Mouse (Mus musculus): Measurements from ENCODE around the gene Sept7.
"Not testable (repeated sequence)": the region's sequence is repeated elsewhere in the genome, so short reads cannot be mapped to it uniquely, and the experiment has no call there.

Gene Sept7

GRCm38 (mm10) chr9:25251611-25252282 is 492 bp upstream of the Sept7 start:
- in situ Hi-C loops (cut with MboI; ENCODE audit: low pct_unique_long_range_greater_than_20kb in 1 of 2, low sequenced_read_pairs in 2 of 2, unreplicated experiment in 1 of 2): no loop called here

GRCm38 (mm10) chr9:25252759-25253477 is 679 bp downstream of the Sept7 start:
- in situ Hi-C loops (cut with MboI; ENCODE audit: low pct_unique_long_range_greater_than_20kb in 1 of 2, low sequenced_read_pairs in 2 of 2, unreplicated experiment in 1 of 2): no loop called here

GRCm38 (mm10) chr9:25253478-25253824 is 1.2 kb downstream of the Sept7 start:
- in situ Hi-C loops (cut with MboI; ENCODE audit: low pct_unique_long_range_greater_than_20kb in 1 of 2, low sequenced_read_pairs in 2 of 2, unreplicated experiment in 1 of 2): no loop called here

- in situ Hi-C loops (cut with MboI; ENCODE audit: low pct_unique_long_range_greater_than_20kb in 1 of 2, low sequenced_read_pairs in 2 of 2, unreplicated experiment in 1 of 2): no loop called here
Measured at GRCm38 (mm10) chr9:25260411-25260810, 8.2 kb downstream of the Sept7 start.

- in situ Hi-C loops (cut with MboI; ENCODE audit: low pct_unique_long_range_greater_than_20kb in 1 of 2, low sequenced_read_pairs in 2 of 2, unreplicated experiment in 1 of 2): no loop called here
Measured at GRCm38 (mm10) chr9:25260979-25261378, 8.7 kb downstream of the Sept7 start.

- in situ Hi-C loops (cut with MboI; ENCODE audit: low pct_unique_long_range_greater_than_20kb in 1 of 2, low sequenced_read_pairs in 2 of 2, unreplicated experiment in 1 of 2): no loop called here
Measured at GRCm38 (mm10) chr9:25262087-25262486, 9.8 kb downstream of the Sept7 start.

- in situ Hi-C loops (cut with MboI; ENCODE audit: low pct_unique_long_range_greater_than_20kb in 1 of 2, low sequenced_read_pairs in 2 of 2, unreplicated experiment in 1 of 2): no loop called here
Measured at GRCm38 (mm10) chr9:25265795-25266194, 13.6 kb downstream of the Sept7 start.

GRCm38 (mm10) chr9:25267133-25267532 is 14.9 kb downstream of the Sept7 start:
- in situ Hi-C loops (cut with MboI; ENCODE audit: low pct_unique_long_range_greater_than_20kb in 1 of 2, low sequenced_read_pairs in 2 of 2, unreplicated experiment in 1 of 2): no loop called here

- in situ Hi-C loops (cut with MboI; ENCODE audit: low pct_unique_long_range_greater_than_20kb in 1 of 2, low sequenced_read_pairs in 2 of 2, unreplicated experiment in 1 of 2): no loop called here
Measured at GRCm38 (mm10) chr9:25267574-25267973, 15.3 kb downstream of the Sept7 start.

- in situ Hi-C loops (cut with MboI; ENCODE audit: low pct_unique_long_range_greater_than_20kb in 1 of 2, low sequenced_read_pairs in 2 of 2, unreplicated experiment in 1 of 2): no loop called here
Measured at GRCm38 (mm10) chr9:25271902-25272301, 19.7 kb downstream of the Sept7 start.

- in situ Hi-C loops (cut with MboI; ENCODE audit: low pct_unique_long_range_greater_than_20kb in 1 of 2, low sequenced_read_pairs in 2 of 2, unreplicated experiment in 1 of 2): no loop called here
Measured at GRCm38 (mm10) chr9:25289796-25290195, 37.6 kb downstream of the Sept7 start.

- in situ Hi-C loops (cut with MboI; ENCODE audit: low pct_unique_long_range_greater_than_20kb in 1 of 2, low sequenced_read_pairs in 2 of 2, unreplicated experiment in 1 of 2): no loop called here
Measured at GRCm38 (mm10) chr9:25309505-25310182, 57.4 kb downstream of the Sept7 start.

GRCm38 (mm10) chr9:25314304-25314703 is 62.1 kb downstream of the Sept7 start:
- in situ Hi-C loops (cut with MboI; ENCODE audit: low pct_unique_long_range_greater_than_20kb in 1 of 2, low sequenced_read_pairs in 2 of 2, unreplicated experiment in 1 of 2): no loop called here

GRCm38 (mm10) chr9:25317827-25318505 is 65.7 kb downstream of the Sept7 start:
- in situ Hi-C loops (cut with MboI; ENCODE audit: low pct_unique_long_range_greater_than_20kb in 1 of 2, low sequenced_read_pairs in 2 of 2, unreplicated experiment in 1 of 2): no loop called here

- in situ Hi-C loops (cut with MboI; ENCODE audit: low pct_unique_long_range_greater_than_20kb in 1 of 2, low sequenced_read_pairs in 2 of 2, unreplicated experiment in 1 of 2): not testable (repeated sequence)
Measured at GRCm38 (mm10) chr9:25319676-25320075, 67.4 kb downstream of the Sept7 start.

- in situ Hi-C loops (cut with MboI; ENCODE audit: low pct_unique_long_range_greater_than_20kb in 1 of 2, low sequenced_read_pairs in 2 of 2, unreplicated experiment in 1 of 2): loop anchor here in 1 of 2 experiments (25.0 kb wide), 1 partner anchor 259 kb away; no protein-coding TSS in a partner anchor
Measured at GRCm38 (mm10) chr9:25327727-25328370, 75.6 kb downstream of the Sept7 start.

- in situ Hi-C loops (cut with MboI; ENCODE audit: low pct_unique_long_range_greater_than_20kb in 1 of 2, low sequenced_read_pairs in 2 of 2, unreplicated experiment in 1 of 2): loop anchor here in 1 of 2 experiments (25.0 kb wide), 1 partner anchor 258 kb away; no protein-coding TSS in a partner anchor
Measured at GRCm38 (mm10) chr9:25328946-25329723, 76.9 kb downstream of the Sept7 start.

Measured in mouse embryonic stem cell (cell line).